In the genomic region with DNA sequence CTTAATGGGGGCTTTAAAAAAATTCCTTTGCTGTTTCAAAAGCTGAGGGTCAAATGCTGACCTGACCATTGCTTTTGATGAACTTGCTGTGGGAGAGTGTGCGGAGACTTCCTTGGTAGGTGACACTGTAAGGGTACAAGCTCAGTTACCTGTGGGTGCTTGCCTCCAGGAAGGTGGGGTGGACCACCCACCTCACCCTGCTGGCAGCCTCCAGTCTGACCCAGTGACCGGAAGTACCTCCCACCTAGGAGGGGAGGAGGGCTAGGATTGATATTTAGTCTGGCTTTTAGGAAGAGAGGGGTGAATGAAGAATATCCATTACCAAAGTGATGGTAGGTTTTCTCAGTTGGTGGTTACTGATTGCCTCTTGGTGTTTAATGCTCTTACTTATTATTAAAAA, we compare ENCODE assay signal across 9 mouse cellular contexts.
DNase-seq lines count a peak whose midpoint lies in the region; ATAC-seq lines count a peak whose summit lies in the region.
"Had no signal": no experiment of that assay in that cellular context is flagged by ENCODE, and none has a peak within 500 bp of the region (broad histone marks: within the 10 kb centered on the region; RNA-seq: fewer than 3 reads in every experiment).

No protein-coding gene starts in this region.

- H3K27ac ChIP-seq in neural tube, embryonic 11.5 days (ENCODE audit: low read depth, low read length): no peak overlapping the region
- 0 out of 2 replicates have a peak overlapping the region, but pooled peaks have one; percentile 33 for H3K27ac ChIP-seq in limb, embryonic 15.5 days
- H3K27ac ChIP-seq in stomach, embryonic 16.5 days (ENCODE audit: low read length): no peak overlapping the region; the same call in 1 of the 2 replicates

- DNase-seq in adrenal gland, postnatal 10 days: peak; percentile 49
- DNase-seq in adrenal gland, postnatal 25 days: no peak
- DNase-seq in neural tube, embryonic 11.5 days (ENCODE audit: low spot score): no peak
- no peak for DNase-seq in neural tube, embryonic 10.5 days (ENCODE audit: extremely low spot score, low spot score)
- no peak for DNase-seq in B cell, adult 2 months
- no peak for DNase-seq in left cerebral cortex, adult 9 months (ENCODE audit: low spot score in 2 of 2)
- DNase-seq: cerebellum, adult 9-10 months had no signal

- no peaks in the 10 kb centered on the region for H3K27me3 ChIP-seq in neural tube, embryonic 11.5 days (ENCODE audit: control insufficient read depth, insufficient read depth, low read length)
- no peaks in the 10 kb centered on the region for H3K27me3 ChIP-seq in limb, embryonic 15.5 days
- no peaks in the 10 kb centered on the region for H3K27me3 ChIP-seq in stomach, embryonic 16.5 days (ENCODE audit: control insufficient read depth, insufficient read depth, low read length)

- H3K4me1 ChIP-seq in neural tube, embryonic 11.5 days (ENCODE audit: control insufficient read depth, insufficient read depth, low read length): peaks cover 23% of the 10 kb centered on the region
- peaks cover 39% of the 10 kb centered on the region for H3K4me1 ChIP-seq in limb, embryonic 15.5 days
- peaks cover 37% of the 10 kb centered on the region for H3K4me1 ChIP-seq in stomach, embryonic 16.5 days (ENCODE audit: control insufficient read depth, insufficient read depth, low read length)

- H3K9ac ChIP-seq in neural tube, embryonic 11.5 days (ENCODE audit: low read length): no peak overlapping the region
- no peak overlapping the region for H3K9ac ChIP-seq in limb, embryonic 15.5 days
- peak overlapping the region; percentile 59; the same call in 1 of the 2 replicates for H3K9ac ChIP-seq in stomach, embryonic 16.5 days (ENCODE audit: low read length)

- 41% methylated on average over 2 of the region's 2 CpGs for WGBS in neural tube, embryonic 11.5 days
- WGBS in limb, embryonic 15.5 days: 31% methylated on average over 2 of the region's 2 CpGs
- 36% methylated on average over 2 of the region's 2 CpGs for WGBS in stomach, embryonic 16.5 days

- H3K9me3 ChIP-seq in neural tube, embryonic 11.5 days (ENCODE audit: control insufficient read depth, low read length): no peaks in the 10 kb centered on the region
- H3K9me3 ChIP-seq in limb, embryonic 15.5 days: no peaks in the 10 kb centered on the region
- no peaks in the 10 kb centered on the region for H3K9me3 ChIP-seq in stomach, embryonic 16.5 days (replicated peaks; ENCODE audit: control insufficient read depth, low read length)

- no peak for ATAC-seq in neural tube, embryonic 11.5 days (ENCODE audit: insufficient read depth, low FRiP score, low TSS enrichment)
- no peak for ATAC-seq in limb, embryonic 15.5 days (ENCODE audit: insufficient number of reproducible peaks, low FRiP score, low TSS enrichment, low read depth)
- no peak for ATAC-seq in stomach, embryonic 16.5 days (ENCODE audit: insufficient read depth, low FRiP score)

- peaks cover 2% of the 10 kb centered on the region; the same call in 1 of the 2 replicates for H3K36me3 ChIP-seq in neural tube, embryonic 11.5 days (ENCODE audit: control insufficient read depth, insufficient read depth, low read length)
- H3K36me3 ChIP-seq in limb, embryonic 15.5 days: peaks cover 14% of the 10 kb centered on the region
- H3K36me3 ChIP-seq in stomach, embryonic 16.5 days (ENCODE audit: control insufficient read depth, insufficient read depth, low read length): no peaks in the 10 kb centered on the region

- H3K4me2 ChIP-seq in neural tube, embryonic 11.5 days (ENCODE audit: low read depth): peak overlapping the region; percentile 87
- H3K4me2 ChIP-seq in limb, embryonic 15.5 days: peak overlapping the region; percentile 65
- peak overlapping the region; percentile 74 for H3K4me2 ChIP-seq in stomach, embryonic 16.5 days (ENCODE audit: low read depth, low read length)

- no peak overlapping the region for H3K4me3 ChIP-seq in neural tube, embryonic 11.5 days (ENCODE audit: low read depth, low read length)
- H3K4me3 ChIP-seq in limb, embryonic 15.5 days: peak overlapping the region; percentile 88
- peak overlapping the region; percentile 88 for H3K4me3 ChIP-seq in stomach, embryonic 16.5 days (replicated peaks; ENCODE audit: low read length)
